Mouse (Mus musculus) intestine, embryonic 15.5 days (tissue): ENCODE data around the gene Slc25a17. TPM values are rescaled to one million over a fixed set of nuclear protein-coding genes. Genes with fewer than 3 reads are reported as not detected.

ENCODE experiments used
- ATAC-seq: fragments of 200-750 bp; cut with Nextera tagmentation; 2 replicates; pipeline ENCODE4 v1.8.0; 2017; ENCODE audit warnings: moderate TSS enrichment, moderate library complexity
- H3K27ac ChIP-seq: fragments of 300-500 bp; sonication (generic); 2 replicates; pipeline ENCODE4 v1.5.1; 2015; ENCODE audit warnings: mild to moderate bottlenecking, inconsistent platforms
- H3K27me3 ChIP-seq: fragments of 300-500 bp; sonication (generic); replicated peaks from 2 replicates; pipeline ENCODE4 v1.6.1; 2015; ENCODE audit warnings: inconsistent platforms
- H3K36me3 ChIP-seq: fragments of 300-500 bp; sonication (generic); 2 replicates; pipeline ENCODE4 v1.6.1; 2015; ENCODE audit warnings: inconsistent platforms
- H3K4me1 ChIP-seq: fragments of 300-500 bp; sonication (generic); replicated peaks from 2 replicates; pipeline ENCODE4 v1.6.1; 2015; ENCODE audit warnings: inconsistent platforms
- H3K4me2 ChIP-seq: fragments of 300-500 bp; sonication (generic); replicated peaks from 2 replicates; pipeline ENCODE4 v1.6.1; 2015; ENCODE audit warnings: mild to moderate bottlenecking, inconsistent platforms
- H3K4me3 ChIP-seq: fragments of 300-500 bp; sonication (generic); replicated peaks from 2 replicates; pipeline ENCODE4 v1.5.1; 2015; ENCODE audit warnings: inconsistent platforms
- H3K9ac ChIP-seq: fragments of 300-500 bp; sonication (generic); 2 replicates; pipeline ENCODE4 v1.6.1; 2015; ENCODE audit warnings: inconsistent platforms
- H3K9me3 ChIP-seq: fragments of 300-500 bp; sonication (generic); 2 replicates; pipeline ENCODE4 v1.6.1; 2016; ENCODE audit warnings: inconsistent platforms
- WGBS: fragments of 180-500 bp; shearing (Covaris S2); methylation state at CpG from one replicate; pipeline ENCODE4 v1.1.7; 2015; 5-methylcytosine and 5-hydroxymethylcytosine counted together
- polyA plus RNA-seq: library from polyadenylated mRNA; unstranded; fragments of >200 nt; fragmentation: Nextera tagmentation; extraction: Ambion mirVana; gene quantifications from 2 replicates; pipeline ENCODE4 v1.2.1, GENCODE M21; 2015

Gene Slc25a17
- polyA plus RNA-seq, result 69.5 and 71.8 TPM in 2 replicates

DNA sequence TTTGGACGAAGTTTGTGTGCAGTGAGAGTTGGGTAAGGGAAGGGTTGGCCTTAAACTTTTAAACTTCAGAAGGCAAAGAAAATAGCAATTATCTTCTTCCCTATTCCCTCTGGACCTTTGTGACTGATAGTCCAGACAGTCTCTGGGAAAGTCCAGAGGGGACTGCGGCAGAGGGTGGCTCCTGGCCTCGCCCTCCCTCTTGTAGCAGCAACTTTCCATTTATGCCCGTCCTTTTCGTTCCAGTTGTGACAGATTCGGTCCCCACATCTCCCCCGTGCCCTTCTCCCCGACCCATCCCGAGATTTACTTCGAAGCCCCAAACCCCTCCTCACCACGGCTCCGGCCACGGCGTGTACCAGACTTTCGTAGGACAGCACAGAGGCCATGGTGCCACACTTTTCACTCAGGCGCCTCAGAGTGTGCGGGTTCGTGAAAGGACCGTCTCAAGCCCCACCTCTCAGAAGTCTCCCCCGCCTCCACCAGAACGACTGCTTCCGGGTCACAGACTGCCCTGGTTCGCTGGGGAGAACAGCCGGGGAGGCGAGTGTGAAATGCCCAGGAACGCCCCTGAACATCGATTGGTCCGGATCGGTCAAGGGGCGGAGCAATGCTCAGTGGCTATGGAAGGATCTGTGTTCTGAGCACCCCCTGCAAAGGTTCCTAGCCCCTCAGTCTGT lies at the start of gene Slc25a17:
TSS of gene Slc25a17 (minus strand) at position 468 of the 677 bp plus-strand sequence.
- H3K36me3 ChIP-seq, result no peaks in the 10 kb centered on the region
- WGBS, result under 1% methylated on average over 30 of the region's 30 CpGs
- H3K4me1 ChIP-seq, result peaks cover 17% of the 10 kb centered on the region; the same call in 1 of the 2 replicates
- peak within 1 kb of the TSS; percentile 59 for H3K4me3 ChIP-seq
- H3K9ac ChIP-seq, result peak within 1 kb of the TSS; percentile 59
- no peaks in the 10 kb centered on the region for H3K9me3 ChIP-seq
- H3K27me3 ChIP-seq, result no peaks in the 10 kb centered on the region
- H3K4me2 ChIP-seq, result peak within 1 kb of the TSS; percentile 73
- ATAC-seq, result peak; percentile 99
- H3K27ac ChIP-seq, result peak within 1 kb of the TSS; percentile 76

- WGBS, result 96% methylated on average over 1 of the region's 1 CpGs
- H3K9me3 ChIP-seq, result no peaks in the 10 kb centered on the region
- H3K36me3 ChIP-seq, result no peaks in the 10 kb centered on the region
- H3K27ac ChIP-seq, result no peak within 1 kb of the TSS
- no peak within 1 kb of the TSS for H3K9ac ChIP-seq
- no peak within 1 kb of the TSS for H3K4me2 ChIP-seq
- no peaks in the 10 kb centered on the region for H3K4me1 ChIP-seq
- ATAC-seq, result no peak
- H3K4me3 ChIP-seq, result no peak within 1 kb of the TSS
- H3K27me3 ChIP-seq, result no peaks in the 10 kb centered on the region
Measured at GRCm38 (mm10) chr15:81408199-81408598, 47.6 kb upstream of the Slc25a17 start, which contains the start of gene Dnajb7. Gene Dnajb7 (minus strand): TSS chr15:81408299.

DNA sequence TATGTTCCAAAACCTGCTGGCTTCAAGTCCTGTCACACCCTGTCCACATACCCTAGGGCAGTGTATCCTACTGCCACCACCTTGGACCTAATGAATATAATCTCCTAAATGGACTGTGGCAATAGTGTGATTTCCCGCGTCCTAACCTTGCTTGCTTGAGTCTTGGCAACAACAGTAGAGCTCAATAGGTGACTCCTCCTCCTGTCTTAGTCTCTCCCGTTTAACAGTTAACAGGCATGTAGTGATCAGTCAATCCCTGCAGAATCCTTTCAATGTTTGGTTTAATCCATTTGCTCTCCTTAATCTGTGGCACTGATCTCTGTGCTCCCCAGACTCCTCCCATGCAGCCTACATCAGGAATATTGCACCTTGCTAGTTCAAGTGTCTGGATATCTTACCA lies 44.4 kb upstream of the Slc25a17 start:
- Histone ChIP-seq H3K27ac (no peak overlapping the region), H3K9ac (no peak overlapping the region), H3K4me2 (no peak overlapping the region), H3K27me3 (no peaks in the 10 kb centered on the region), H3K9me3 (no peaks in the 10 kb centered on the region), H3K4me3 (no peak overlapping the region), H3K36me3 (no peaks in the 10 kb centered on the region), H3K4me1 (no peaks in the 10 kb centered on the region; the same call in 1 of the 2 replicates)
- ATAC-seq, result no peak
- 88% methylated on average over 3 of the region's 3 CpGs for whole genome bisulfite sequencing

GRCm38 (mm10) chr15:81399638-81400315 lies 39.2 kb upstream of the Slc25a17 start, which contains the start of the genes St13 and Xpnpep3:
Gene St13 (minus strand): TSS chr15:81400077.
Gene Xpnpep3 (plus strand): TSS chr15:81400138.
- Histone ChIP-seq H3K9me3 (no peaks in the 10 kb centered on the region), H3K9ac (peak within 1 kb of the TSS; percentile 95), H3K36me3 (no peaks in the 10 kb centered on the region), H3K27me3 (no peaks in the 10 kb centered on the region), H3K4me3 (peak within 1 kb of the TSS; percentile 89), H3K4me2 (peak within 1 kb of the TSS; percentile 63), H3K27ac (peak within 1 kb of the TSS; percentile 88), H3K4me1 (no peaks in the 10 kb centered on the region; the same call in 1 of the 2 replicates)
- under 1% methylated on average over 50 of the region's 50 CpGs for WGBS
- ATAC-seq, result peak; percentile 100

DNA sequence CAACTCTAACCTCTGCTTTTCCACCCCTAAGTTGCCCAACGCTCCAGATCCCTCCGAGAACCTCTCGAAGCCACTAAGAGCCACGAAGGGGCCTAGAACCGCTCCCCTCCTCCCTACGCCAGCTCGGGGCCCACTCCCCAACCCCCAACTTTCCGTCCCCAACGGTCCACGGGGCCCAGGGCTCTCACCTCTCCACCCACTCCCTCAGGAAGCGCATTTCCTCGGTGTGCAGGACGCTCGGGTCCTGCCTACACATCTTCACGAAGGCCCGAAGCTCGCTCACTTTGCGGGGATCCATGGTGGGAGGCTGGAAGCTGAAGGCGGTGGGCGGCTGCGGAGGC lies 38.7 kb upstream of the Slc25a17 start:
- WGBS, result 0% methylated on average over 21 of the region's 21 CpGs
- H3K4me3 ChIP-seq, result peak overlapping the region; percentile 89
- no peaks in the 10 kb centered on the region for H3K9me3 ChIP-seq
- H3K27ac ChIP-seq, result peak overlapping the region; percentile 88
- no peaks in the 10 kb centered on the region for H3K27me3 ChIP-seq
- ATAC-seq, result peak; percentile 65
- H3K4me1 ChIP-seq, result no peaks in the 10 kb centered on the region; the same call in 1 of the 2 replicates
- H3K4me2 ChIP-seq, result peak overlapping the region; percentile 63
- H3K9ac ChIP-seq, result peak overlapping the region; percentile 95
- no peaks in the 10 kb centered on the region for H3K36me3 ChIP-seq

DNA sequence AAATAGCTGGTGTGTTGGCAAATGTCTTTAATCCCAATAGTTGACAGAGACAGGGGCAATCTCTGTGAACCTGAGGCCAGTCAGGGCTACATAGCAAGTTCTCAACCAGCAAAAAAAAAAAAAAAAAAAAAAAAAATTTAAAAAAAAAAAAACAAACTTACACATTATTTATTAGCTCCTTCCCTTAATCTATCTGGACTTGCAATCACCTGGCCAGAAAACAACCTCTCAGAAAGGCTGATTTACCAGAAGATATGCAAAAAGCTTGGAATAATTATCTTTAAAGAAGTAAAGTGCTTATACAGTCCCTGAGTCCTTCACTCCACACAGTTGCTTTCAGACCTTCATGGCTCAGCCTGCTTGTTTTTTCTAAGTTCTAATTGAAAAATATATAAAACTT lies 37.6 kb upstream of the Slc25a17 start:
- Histone ChIP-seq H3K4me1 (no peaks in the 10 kb centered on the region; the same call in 1 of the 2 replicates), H3K4me2 (peak overlapping the region; percentile 63), H3K9me3 (no peaks in the 10 kb centered on the region), H3K9ac (peak overlapping the region; percentile 95), H3K36me3 (no peaks in the 10 kb centered on the region), H3K4me3 (peak overlapping the region; percentile 89), H3K27ac (no peak overlapping the region), H3K27me3 (no peaks in the 10 kb centered on the region)
- ATAC-seq, result no peak

DNA sequence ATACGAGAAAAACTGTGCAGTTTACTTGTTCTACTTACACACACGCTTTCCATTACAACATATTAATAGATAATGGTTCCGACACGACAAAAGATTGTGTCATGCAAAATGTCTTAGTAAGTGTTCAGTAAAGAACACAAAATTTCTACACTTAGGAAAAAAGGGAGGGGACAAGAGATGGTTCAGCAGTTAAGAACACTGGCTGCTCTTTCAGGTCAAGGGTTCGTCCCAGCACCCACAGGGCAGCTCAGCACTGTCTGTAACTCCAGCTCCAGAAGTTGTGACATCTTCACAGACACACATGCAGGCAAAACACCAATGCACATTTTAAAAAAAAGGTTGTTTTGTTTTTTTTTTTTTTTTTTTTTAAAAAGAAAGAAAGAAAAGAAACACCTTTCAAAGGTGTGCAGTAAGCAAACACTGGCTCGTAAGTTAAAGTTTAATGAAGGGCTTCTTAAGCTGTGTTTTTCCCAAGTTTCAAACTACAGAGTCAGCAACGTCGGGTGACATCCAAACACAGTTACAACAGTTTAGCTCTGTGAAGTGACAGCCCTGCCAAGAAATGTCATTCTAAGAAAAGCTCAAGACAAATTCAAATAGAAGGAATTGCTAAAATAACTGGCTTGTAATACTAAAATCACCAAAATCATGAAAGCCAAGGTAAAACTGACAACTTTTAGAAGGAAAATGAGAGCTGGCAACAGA lies 33.8 kb upstream of the Slc25a17 start:
- H3K4me1 ChIP-seq, result no peaks in the 10 kb centered on the region; the same call in 1 of the 2 replicates

GRCm38 (mm10) chr15:81392997-81393396 lies 32.4 kb upstream of the Slc25a17 start:
- H3K4me1 ChIP-seq, result no peaks in the 10 kb centered on the region; the same call in 1 of the 2 replicates
- peaks cover 12% of the 10 kb centered on the region for H3K36me3 ChIP-seq
- H3K4me3 ChIP-seq, result no peak overlapping the region
- no peak for ATAC-seq
- H3K9ac ChIP-seq, result no peak overlapping the region
- no peaks in the 10 kb centered on the region for H3K27me3 ChIP-seq
- no peaks in the 10 kb centered on the region for H3K9me3 ChIP-seq
- no peak overlapping the region for H3K27ac ChIP-seq
- H3K4me2 ChIP-seq, result no peak overlapping the region

More for the DNA sequence above, 33.8 kb upstream of the Slc25a17 start:
- no peak overlapping the region for H3K4me2 ChIP-seq
- ATAC-seq, result no peak
- H3K4me3 ChIP-seq, result no peak overlapping the region
- no peaks in the 10 kb centered on the region for H3K27me3 ChIP-seq
- no peaks in the 10 kb centered on the region for H3K9me3 ChIP-seq
- no peak overlapping the region for H3K9ac ChIP-seq
- peaks cover 10% of the 10 kb centered on the region for H3K36me3 ChIP-seq
- WGBS, result 74% methylated on average over 8 of the region's 8 CpGs
- H3K27ac ChIP-seq, result no peak overlapping the region

GRCm38 (mm10) chr15:81386327-81386726 lies 25.7 kb upstream of the Slc25a17 start:
- Histone ChIP-seq H3K4me3 (no peak overlapping the region), H3K4me1 (no peaks in the 10 kb centered on the region), H3K27ac (no peak overlapping the region), H3K4me2 (no peak overlapping the region), H3K9me3 (no peaks in the 10 kb centered on the region), H3K27me3 (no peaks in the 10 kb centered on the region), H3K36me3 (peaks cover 37% of the 10 kb centered on the region), H3K9ac (no peak overlapping the region)
- no peak for ATAC-seq
- WGBS, result 96% methylated on average over 5 of the region's 5 CpGs

DNA sequence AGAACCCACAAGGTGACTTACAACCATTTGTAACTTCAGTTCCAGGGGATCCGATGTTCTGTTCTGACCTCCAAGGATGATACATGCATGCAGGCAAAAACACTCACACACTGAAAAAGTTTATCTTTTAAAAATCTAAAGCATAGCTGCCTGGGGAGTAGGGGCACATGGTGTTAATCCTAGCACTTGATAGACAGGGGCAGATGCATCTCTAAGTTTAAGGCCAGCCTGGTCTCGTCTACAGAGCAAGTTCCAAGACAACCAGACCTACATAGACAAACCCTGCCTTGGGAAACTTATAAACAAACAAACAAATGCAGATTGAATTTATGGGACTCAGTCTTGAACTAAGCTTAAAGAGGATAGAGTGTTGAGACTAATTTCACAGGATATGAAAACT lies 18.2 kb upstream of the Slc25a17 start:
- Histone ChIP-seq H3K4me1 (no peaks in the 10 kb centered on the region), H3K9ac (no peak overlapping the region), H3K9me3 (no peaks in the 10 kb centered on the region), H3K27ac (no peak overlapping the region), H3K27me3 (no peaks in the 10 kb centered on the region), H3K4me2 (no peak overlapping the region), H3K36me3 (peaks cover 29% of the 10 kb centered on the region), H3K4me3 (no peak overlapping the region)
- 84% methylated on average over 2 of the region's 2 CpGs for WGBS
- no peak for ATAC-seq

GRCm38 (mm10) chr15:81374621-81375020 lies 14.0 kb upstream of the Slc25a17 start:
- no peak for ATAC-seq
- Histone ChIP-seq H3K4me2 (no peak overlapping the region), H3K9me3 (no peaks in the 10 kb centered on the region), H3K9ac (no peak overlapping the region), H3K27me3 (no peaks in the 10 kb centered on the region), H3K36me3 (peaks cover 36% of the 10 kb centered on the region), H3K27ac (no peak overlapping the region), H3K4me1 (no peaks in the 10 kb centered on the region), H3K4me3 (no peak overlapping the region)
- 92% methylated on average over 11 of the region's 11 CpGs for WGBS

DNA sequence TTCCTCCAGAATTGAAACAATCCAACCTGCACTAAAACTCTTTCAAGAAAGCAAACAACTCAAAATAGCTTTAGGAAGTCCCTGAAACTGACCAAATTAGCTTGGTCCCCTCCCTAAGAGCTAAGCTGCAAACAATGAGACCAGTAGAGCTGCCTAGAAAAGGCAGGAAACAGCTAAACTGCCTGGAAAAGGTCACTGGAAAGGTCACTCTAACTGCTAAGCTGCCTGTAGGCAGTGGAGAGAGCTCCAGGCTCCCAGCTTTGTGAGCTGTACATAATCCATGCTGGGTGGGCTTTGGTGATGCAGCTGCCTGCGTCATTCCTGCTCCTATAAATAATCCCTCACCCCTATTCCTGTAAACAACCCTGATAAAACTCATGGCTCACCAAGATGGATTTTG lies 9.7 kb upstream of the Slc25a17 start:
- no peak overlapping the region for H3K4me3 ChIP-seq
- no peak for ATAC-seq
- H3K9me3 ChIP-seq, result no peaks in the 10 kb centered on the region
- H3K36me3 ChIP-seq, result peaks cover 35% of the 10 kb centered on the region
- no peak overlapping the region for H3K9ac ChIP-seq
- H3K27ac ChIP-seq, result no peak overlapping the region
- WGBS, result 66% methylated on average over 1 of the region's 1 CpGs
- H3K4me2 ChIP-seq, result no peak overlapping the region
- H3K4me1 ChIP-seq, result no peaks in the 10 kb centered on the region
- no peaks in the 10 kb centered on the region for H3K27me3 ChIP-seq
